Mouse (Mus musculus): ENCODE results near the gene Poc1a. TPM values are rescaled to one million over a fixed set of nuclear protein-coding genes. Genes with fewer than 3 reads are reported as not detected.

The Poc1a gene
- polyA plus RNA-seq, 1 experiment = 6.1 TPM

- TF ChIP-seq CTCF (conservative IDR thresholded peaks at IDR 0.05; ENCODE audit: insufficient read depth, insufficient read length, low read depth, low read length) = no peak
- no peak for TF ChIP-seq POLR2A (IDR thresholded peaks at IDR 0.05; ENCODE audit: low read depth, low read length)
- WGBS = 71% methylated on average over 4 of the region's 4 CpGs
- Histone ChIP-seq H3K27me3 (replicated peaks; ENCODE audit: control insufficient read depth, insufficient read depth, low read length) (no peaks in the 10 kb centered on the region), H3K27ac (ENCODE audit: insufficient read depth, low read depth, low read length) (no peak overlapping the region), H3K4me3 (ENCODE audit: insufficient read depth, low read depth, low read length) (no peak overlapping the region), H3K36me3 (ENCODE audit: control insufficient read depth, insufficient read depth, low read length) (no peaks in the 10 kb centered on the region), H3K4me1 (ENCODE audit: control insufficient read depth, insufficient read depth, low read length) (peaks cover 8% of the 10 kb centered on the region)
- no peak for DNase-seq
Observed at GRCm38 (mm10) chr9:106250245-106250644, 30.6 kb upstream of the Poc1a start.

- H3K4me1 ChIP-seq (ENCODE audit: control insufficient read depth, insufficient read depth, low read length) = peaks cover 7% of the 10 kb centered on the region
- 62% methylated on average over 8 of the region's 8 CpGs for WGBS
- H3K36me3 ChIP-seq (ENCODE audit: control insufficient read depth, insufficient read depth, low read length) = no peaks in the 10 kb centered on the region
- no peak overlapping the region for H3K4me3 ChIP-seq (ENCODE audit: insufficient read depth, low read depth, low read length)
- TF ChIP-seq CTCF (conservative IDR thresholded peaks at IDR 0.05; ENCODE audit: insufficient read depth, insufficient read length, low read depth, low read length) (no peak), POLR2A (IDR thresholded peaks at IDR 0.05; ENCODE audit: low read depth, low read length) (no peak)
- no peak overlapping the region for H3K27ac ChIP-seq (ENCODE audit: insufficient read depth, low read depth, low read length)
- H3K27me3 ChIP-seq (replicated peaks; ENCODE audit: control insufficient read depth, insufficient read depth, low read length) = no peaks in the 10 kb centered on the region
- DNase-seq = no peak
Observed at GRCm38 (mm10) chr9:106251066-106251465, 29.8 kb upstream of the Poc1a start.

- Histone ChIP-seq H3K4me3 (ENCODE audit: insufficient read depth, low read depth, low read length) (no peak overlapping the region), H3K27me3 (replicated peaks; ENCODE audit: control insufficient read depth, insufficient read depth, low read length) (no peaks in the 10 kb centered on the region), H3K27ac (ENCODE audit: insufficient read depth, low read depth, low read length) (no peak overlapping the region), H3K4me1 (ENCODE audit: control insufficient read depth, insufficient read depth, low read length) (no peaks in the 10 kb centered on the region), H3K36me3 (ENCODE audit: control insufficient read depth, insufficient read depth, low read length) (no peaks in the 10 kb centered on the region)
- no peak for TF ChIP-seq CTCF (conservative IDR thresholded peaks at IDR 0.05; ENCODE audit: insufficient read depth, insufficient read length, low read depth, low read length)
- no peak for TF ChIP-seq POLR2A (IDR thresholded peaks at IDR 0.05; ENCODE audit: low read depth, low read length)
- WGBS = 74% methylated on average over 2 of the region's 2 CpGs
- DNase-seq = no peak
Observed at GRCm38 (mm10) chr9:106254001-106254400, 26.9 kb upstream of the Poc1a start.

- Histone ChIP-seq H3K4me1 (ENCODE audit: control insufficient read depth, insufficient read depth, low read length) (no peaks in the 10 kb centered on the region), H3K27me3 (replicated peaks; ENCODE audit: control insufficient read depth, insufficient read depth, low read length) (no peaks in the 10 kb centered on the region), H3K36me3 (ENCODE audit: control insufficient read depth, insufficient read depth, low read length) (no peaks in the 10 kb centered on the region), H3K4me3 (ENCODE audit: insufficient read depth, low read depth, low read length) (no peak overlapping the region), H3K27ac (ENCODE audit: insufficient read depth, low read depth, low read length) (no peak overlapping the region)
- no peak for TF ChIP-seq POLR2A (IDR thresholded peaks at IDR 0.05; ENCODE audit: low read depth, low read length)
- DNase-seq = no peak
- WGBS = 88% methylated on average over 4 of the region's 4 CpGs
Observed at GRCm38 (mm10) chr9:106258412-106258811, 22.4 kb upstream of the Poc1a start.

- TF ChIP-seq CTCF (conservative IDR thresholded peaks at IDR 0.05; ENCODE audit: insufficient read depth, insufficient read length, low read depth, low read length) (no peak), POLR2A (IDR thresholded peaks at IDR 0.05; ENCODE audit: low read depth, low read length) (no peak)
- H3K27me3 ChIP-seq (replicated peaks; ENCODE audit: control insufficient read depth, insufficient read depth, low read length) = no peaks in the 10 kb centered on the region
- WGBS = 63% methylated on average over 5 of the region's 5 CpGs
Observed at GRCm38 (mm10) chr9:106258990-106259389, 21.9 kb upstream of the Poc1a start.

GRCm38 (mm10) chr9:106261058-106261457 is 19.8 kb upstream of the Poc1a start:
- H3K4me1 ChIP-seq (ENCODE audit: control insufficient read depth, insufficient read depth, low read length) = no peaks in the 10 kb centered on the region
- no peaks in the 10 kb centered on the region for H3K36me3 ChIP-seq (ENCODE audit: control insufficient read depth, insufficient read depth, low read length)
- TF ChIP-seq CTCF (conservative IDR thresholded peaks at IDR 0.05; ENCODE audit: insufficient read depth, insufficient read length, low read depth, low read length) = no peak
- no peak for TF ChIP-seq POLR2A (IDR thresholded peaks at IDR 0.05; ENCODE audit: low read depth, low read length)
- no peaks in the 10 kb centered on the region for H3K27me3 ChIP-seq (replicated peaks; ENCODE audit: control insufficient read depth, insufficient read depth, low read length)
- no peak overlapping the region for H3K27ac ChIP-seq (ENCODE audit: insufficient read depth, low read depth, low read length)
- 86% methylated on average over 6 of the region's 6 CpGs for WGBS
- DNase-seq = no peak
- no peak overlapping the region for H3K4me3 ChIP-seq (ENCODE audit: insufficient read depth, low read depth, low read length)

More at GRCm38 (mm10) chr9:106258990-106259389, 21.9 kb upstream of the Poc1a start:
- Histone ChIP-seq H3K36me3 (ENCODE audit: control insufficient read depth, insufficient read depth, low read length) (no peaks in the 10 kb centered on the region), H3K4me1 (ENCODE audit: control insufficient read depth, insufficient read depth, low read length) (no peaks in the 10 kb centered on the region), H3K4me3 (ENCODE audit: insufficient read depth, low read depth, low read length) (no peak overlapping the region), H3K27ac (ENCODE audit: insufficient read depth, low read depth, low read length) (no peak overlapping the region)
- DNase-seq = no peak

- TF ChIP-seq POLR2A (IDR thresholded peaks at IDR 0.05; ENCODE audit: low read depth, low read length) (no peak), CTCF (conservative IDR thresholded peaks at IDR 0.05; ENCODE audit: insufficient read depth, insufficient read length, low read depth, low read length) (no peak)
- H3K27me3 ChIP-seq (replicated peaks; ENCODE audit: control insufficient read depth, insufficient read depth, low read length) = no peaks in the 10 kb centered on the region
- H3K27ac ChIP-seq (ENCODE audit: insufficient read depth, low read depth, low read length) = no peak overlapping the region
- no peak for DNase-seq
- H3K4me1 ChIP-seq (ENCODE audit: control insufficient read depth, insufficient read depth, low read length) = no peaks in the 10 kb centered on the region
- H3K4me3 ChIP-seq (ENCODE audit: insufficient read depth, low read depth, low read length) = no peak overlapping the region
- WGBS = 78% methylated on average over 3 of the region's 3 CpGs
- H3K36me3 ChIP-seq (ENCODE audit: control insufficient read depth, insufficient read depth, low read length) = no peaks in the 10 kb centered on the region
Observed at GRCm38 (mm10) chr9:106261491-106261890, 19.4 kb upstream of the Poc1a start.

- Histone ChIP-seq H3K4me1 (ENCODE audit: control insufficient read depth, insufficient read depth, low read length) (peaks cover 3% of the 10 kb centered on the region; the same call in 1 of the 2 replicates), H3K27ac (ENCODE audit: insufficient read depth, low read depth, low read length) (no peak overlapping the region), H3K36me3 (ENCODE audit: control insufficient read depth, insufficient read depth, low read length) (no peaks in the 10 kb centered on the region), H3K27me3 (replicated peaks; ENCODE audit: control insufficient read depth, insufficient read depth, low read length) (no peaks in the 10 kb centered on the region), H3K4me3 (ENCODE audit: insufficient read depth, low read depth, low read length) (no peak overlapping the region)
- no peak for TF ChIP-seq POLR2A (IDR thresholded peaks at IDR 0.05; ENCODE audit: low read depth, low read length)
- 81% methylated on average over 3 of the region's 3 CpGs for WGBS
- no peak for DNase-seq
Observed at GRCm38 (mm10) chr9:106262075-106262474, 18.8 kb upstream of the Poc1a start.
